Mouse (Mus musculus): ENCODE data around the gene Slc16a11. TPM values are rescaled to one million over a fixed set of nuclear protein-coding genes. Genes with fewer than 3 reads are reported as not detected.

Gene Slc16a11
- total and polyA plus RNA-seq, 3 experiments: 0.51 to 2.3 TPM; not detected in 1

- no peaks in the 10 kb centered on the region for H3K9me3 ChIP-seq (replicated peaks; ENCODE audit: low read length)
- no peaks in the 10 kb centered on the region for H3K36me3 ChIP-seq (replicated peaks in 1 of 2; ENCODE audit: control insufficient read depth in 1 of 2, insufficient read depth in 1 of 2, low read length in 1 of 2)
- H3K79me2 ChIP-seq (replicated peaks; ENCODE audit: control insufficient read depth, extremely low read depth, insufficient read depth, poor library complexity, severe bottlenecking): peaks cover 12% of the 10 kb centered on the region
- no peak overlapping the region for H3K4me3 ChIP-seq (replicated peaks in 1 of 3; ENCODE audit: low read depth in 2 of 3, low read length in 2 of 3, poor library complexity in 1 of 3)
- H3K27ac ChIP-seq (ENCODE audit: insufficient read depth, low read depth): no peak overlapping the region
- no peak overlapping the region for H3K9ac ChIP-seq (ENCODE audit: insufficient read depth, low read depth)
- no peak overlapping the region for H3K4me2 ChIP-seq (ENCODE audit: insufficient read depth, low read depth, poor library complexity, severe bottlenecking)
- no peak for TF ChIP-seq CHD2 (IDR thresholded peaks at IDR 0.05; ENCODE audit: low read length)
- TF ChIP-seq NRF1 (IDR thresholded peaks at IDR 0.05; ENCODE audit: low read depth, low read length): no peak
- no peak for TF ChIP-seq USF1 (IDR thresholded peaks at IDR 0.05; ENCODE audit: low read depth, low read length)
- peaks cover 0 to 9% of the 10 kb centered on the region in 2 experiments; a peak in 2 of 4 replicates for H3K4me1 ChIP-seq (ENCODE audit: control insufficient read depth in 1 of 2, insufficient read depth in 2 of 2)
- peaks cover 33% of the 10 kb centered on the region for H3K27me3 ChIP-seq (replicated peaks)
- in situ Hi-C loops (cut with MboI; ENCODE audit: low pct_ligation_motif_present, low pct_unique_long_range_greater_than_20kb, low sequenced_read_pairs) (loop anchor here (25.0 kb wide), 2 partner anchors 370 to 520 kb away; partner anchors contain the start of genes 4930544D05Rik, Chrne and Zfp3), dilution Hi-C loops (cut with MboI; ENCODE audit: extremely low pct_ligation_motif_present, extremely low pct_unique_long_range_greater_than_20kb, low sequenced_read_pairs) (no loop called here)
- no peak for DNase-seq (ENCODE audit: extremely low read depth)
Observed at GRCm38 (mm10) chr11:70242591-70242990, 30.0 kb downstream of the Slc16a11 start.

DNA sequence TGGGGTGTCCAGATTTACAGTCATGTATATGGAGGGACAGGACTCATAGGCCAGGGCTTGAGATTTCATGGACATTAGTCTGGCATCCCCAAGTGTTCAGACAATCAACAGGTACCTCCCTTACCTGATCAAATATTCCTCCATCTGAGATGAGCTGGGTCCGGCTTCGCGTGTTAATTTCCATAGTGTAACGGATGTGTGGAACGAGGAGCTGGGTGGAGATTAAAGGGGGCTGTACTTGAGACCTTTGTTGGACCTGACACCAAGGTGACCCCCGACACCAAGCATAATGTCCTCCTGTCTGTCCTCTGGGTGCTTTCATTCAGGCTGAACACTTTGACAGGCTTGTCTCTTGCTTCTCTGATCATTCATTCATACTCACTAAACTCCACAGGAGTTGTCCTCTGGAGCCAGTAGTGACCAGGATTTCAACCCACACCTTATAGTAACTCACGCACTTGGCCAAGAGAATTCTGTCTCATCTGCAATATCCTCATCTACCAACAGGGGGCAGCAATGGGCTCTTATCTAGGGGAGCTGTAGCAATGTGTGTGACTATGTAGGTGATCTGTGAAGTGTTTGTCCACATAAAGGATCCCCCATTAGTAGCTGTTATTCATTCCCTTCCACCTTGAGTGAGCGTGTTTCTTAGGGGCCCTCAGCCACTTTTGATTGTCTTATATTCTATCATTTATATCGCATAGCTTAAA, 34.7 kb downstream of the Slc16a11 start:
- Histone ChIP-seq H3K36me3 (replicated peaks in 1 of 2; ENCODE audit: control insufficient read depth in 1 of 2, insufficient read depth in 1 of 2, low read length in 1 of 2) (no peaks in the 10 kb centered on the region), H3K4me3 (replicated peaks in 1 of 3; ENCODE audit: low read depth in 2 of 3, low read length in 2 of 3, poor library complexity in 1 of 3) (no peak overlapping the region), H3K27me3 (replicated peaks) (peaks cover 78% of the 10 kb centered on the region), H3K4me1 (ENCODE audit: control insufficient read depth in 1 of 2, insufficient read depth in 2 of 2) (no peaks in the 10 kb centered on the region), H3K9me3 (replicated peaks; ENCODE audit: low read length) (no peaks in the 10 kb centered on the region), H3K27ac (ENCODE audit: insufficient read depth, low read depth) (no peak overlapping the region), H3K4me2 (ENCODE audit: insufficient read depth, low read depth, poor library complexity, severe bottlenecking) (no peak overlapping the region), H3K9ac (ENCODE audit: insufficient read depth, low read depth) (no peak overlapping the region), H3K79me2 (replicated peaks; ENCODE audit: control insufficient read depth, extremely low read depth, insufficient read depth, poor library complexity, severe bottlenecking) (no peaks in the 10 kb centered on the region)
- TF ChIP-seq ZKSCAN1 (IDR thresholded peaks at IDR 0.05; ENCODE audit: borderline replicate concordance, low read depth, low read length) (no peak), RCOR1 (conservative IDR thresholded peaks at IDR 0.05; ENCODE audit: low read depth, low read length) (no peak), HCFC1 (IDR thresholded peaks at IDR 0.05; ENCODE audit: low read depth, low read length) (no peak), MAX (IDR thresholded peaks at IDR 0.05; ENCODE audit: low read length) (no peak), CTCF (conservative IDR thresholded peaks at IDR 0.05 in 1 of 2, IDR thresholded peaks at IDR 0.05 in 1 of 2; ENCODE audit: low read depth in 2 of 2, low read length in 2 of 2) (peak; percentile 87 to 98), JUND (conservative IDR thresholded peaks at IDR 0.05; ENCODE audit: low read depth, low read length) (no peak), USF2 (conservative IDR thresholded peaks at IDR 0.05; ENCODE audit: low read depth, low read length) (no peak), NRF1 (IDR thresholded peaks at IDR 0.05; ENCODE audit: low read depth, low read length) (no peak), RAD21 (IDR thresholded peaks at IDR 0.05; ENCODE audit: low read depth, low read length) (peak; percentile 59), SMC3 (IDR thresholded peaks at IDR 0.05; ENCODE audit: low read depth, low read length) (peak; percentile 70), BHLHE40 (IDR thresholded peaks at IDR 0.05; ENCODE audit: low read depth, low read length) (no peak), ETS1 (conservative IDR thresholded peaks at IDR 0.05; ENCODE audit: low read depth, low read length) (no peak), MXI1 (IDR thresholded peaks at IDR 0.05; ENCODE audit: low read depth, low read length) (no peak), CHD2 (IDR thresholded peaks at IDR 0.05; ENCODE audit: low read length) (no peak), SIN3A (IDR thresholded peaks at IDR 0.05; ENCODE audit: low read length) (no peak), POLR2AphosphoS2 (IDR thresholded peaks at IDR 0.05; ENCODE audit: low read depth, low read length) (no peak), KAT2A (IDR thresholded peaks at IDR 0.05; ENCODE audit: insufficient replicate concordance, low read length) (no peak), CHD1 (IDR thresholded peaks at IDR 0.05; ENCODE audit: low read depth, low read length) (no peak), ZNF384 (IDR thresholded peaks at IDR 0.05; ENCODE audit: low read depth, low read length) (no peak), MYC (IDR thresholded peaks at IDR 0.05; ENCODE audit: low read depth, low read length) (no peak), IRF4 (IDR thresholded peaks at IDR 0.05; ENCODE audit: low read depth, low read length) (no peak; the same call in 1 of the 2 replicates), MAZ (IDR thresholded peaks at IDR 0.05; ENCODE audit: low read depth, low read length) (no peak)
- peak; percentile 82 for DNase-seq (ENCODE audit: extremely low read depth)
- in situ Hi-C loops (cut with MboI; ENCODE audit: low pct_ligation_motif_present, low pct_unique_long_range_greater_than_20kb, low sequenced_read_pairs) (loop anchor here (5.0 to 25.0 kb wide), 3 partner anchors 70 to 515 kb away; partner anchors contain the start of genes 4930544D05Rik, Chrne and Zfp3), dilution Hi-C loops (cut with MboI; ENCODE audit: extremely low pct_ligation_motif_present, extremely low pct_unique_long_range_greater_than_20kb, low sequenced_read_pairs) (no loop called here)

Measured in CH12.LX (cell line).